Mouse (Mus musculus) lung, postnatal 0 days (tissue): ENCODE measurements around the gene Rpusd2. TPM values are rescaled to one million over a fixed set of nuclear protein-coding genes. Genes with fewer than 3 reads are reported as not detected.

Experiments
- ATAC-seq: fragments of 200-750 bp; cut with Nextera tagmentation; 2 replicates; pipeline ENCODE4 v1.8.0; 2017; ENCODE audit warnings: moderate library complexity
- DNase-seq: peaks from one replicate; pipeline ENCODE4 v3.0.0-alpha.2; 2016; ENCODE audit warnings: low spot score
- H3K27ac ChIP-seq: fragments of 300-500 bp; sonication (generic); 2 replicates; pipeline ENCODE4 v1.5.1; 2014; ENCODE audit warnings: antibody characterized with exemption, mild to moderate bottlenecking, low read length, mixed read lengths
- H3K27me3 ChIP-seq: fragments of 300-500 bp; sonication (generic); replicated peaks from 2 replicates; pipeline ENCODE4 v1.6.1; 2014; ENCODE audit warnings: low read length, mixed read lengths; ENCODE audit not compliant: insufficient read depth
- H3K36me3 ChIP-seq: fragments of 300-500 bp; sonication (generic); 2 replicates; pipeline ENCODE4 v1.6.1; 2014; ENCODE audit warnings: low read length, mixed read lengths; ENCODE audit not compliant: insufficient read depth
- H3K4me1 ChIP-seq: fragments of 300-500 bp; sonication (generic); 2 replicates; pipeline ENCODE4 v1.6.1; 2014; ENCODE audit warnings: antibody characterized with exemption, low read depth, low read length, mixed read lengths; ENCODE audit not compliant: insufficient read depth
- H3K4me2 ChIP-seq: fragments of 300-500 bp; sonication (generic); replicated peaks from 2 replicates; pipeline ENCODE4 v1.6.1; 2014; ENCODE audit warnings: low read depth, mild to moderate bottlenecking, low read length, moderate library complexity, mixed read lengths
- H3K4me3 ChIP-seq: fragments of 300-500 bp; sonication (generic); 2 replicates; pipeline ENCODE4 v1.5.1; 2014; ENCODE audit warnings: low read depth, low read length
- H3K9ac ChIP-seq: fragments of 300-500 bp; sonication (generic); replicated peaks from 2 replicates; pipeline ENCODE4 v1.6.1; 2014; ENCODE audit warnings: low read depth, mild to moderate bottlenecking
- H3K9me3 ChIP-seq: fragments of 300-500 bp; sonication (generic); 2 replicates; pipeline ENCODE4 v1.6.1; 2016; ENCODE audit warnings: low read length, mixed read lengths
- CTCF ChIP-seq: IDR thresholded peaks from 2 replicates; pipeline ENCODE4 v1.5.1; 2016; ENCODE audit warnings: antibody characterized with exemption, mild to moderate bottlenecking
- EP300 ChIP-seq: IDR thresholded peaks from 2 replicates; pipeline ENCODE4 v1.6.1; 2016; ENCODE audit warnings: antibody characterized with exemption, mild to moderate bottlenecking, control low read depth
- WGBS: fragments of 180-500 bp; shearing (Covaris S2); extraction: QIAGEN DNeasy Blood & Tissue Kit; methylation state at CpG from one replicate; pipeline ENCODE4 v1.1.7; 2014; 5-methylcytosine and 5-hydroxymethylcytosine counted together
- polyA plus RNA-seq: library from polyadenylated mRNA; unstranded; fragments of >200 nt; fragmentation: Nextera tagmentation; extraction: Ambion mirVana; gene quantifications from 2 replicates; pipeline ENCODE4 v1.2.1, GENCODE M21; 2015

Gene Rpusd2
- polyA plus RNA-seq, 1 experiment from 2014 or later = 1.3 TPM

DNA sequence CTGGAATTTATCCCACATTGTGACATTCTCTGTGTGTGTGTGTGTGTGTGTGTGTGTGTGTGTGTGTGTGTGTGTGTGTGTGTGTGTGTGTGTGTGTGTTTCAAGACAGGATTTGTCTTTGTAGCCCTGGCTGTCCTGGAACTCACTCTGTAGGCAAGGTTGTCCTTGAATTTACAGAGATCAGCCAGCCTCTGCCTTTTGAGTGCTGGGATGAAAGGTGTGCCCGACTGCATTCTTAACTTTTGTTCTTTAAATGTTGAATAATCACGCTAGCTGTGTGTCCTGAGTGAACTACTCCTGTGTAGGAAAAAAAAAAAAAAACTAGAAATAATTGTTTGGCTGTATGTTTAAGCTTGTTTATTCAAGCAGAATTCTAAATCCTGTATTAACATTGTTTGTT, 51.6 kb downstream of the Rpusd2 start:
- H3K4me2 ChIP-seq = no peak overlapping the region
- no peaks in the 10 kb centered on the region for H3K27me3 ChIP-seq
- H3K4me1 ChIP-seq = no peaks in the 10 kb centered on the region
- H3K36me3 ChIP-seq = no peaks in the 10 kb centered on the region
- H3K9ac ChIP-seq = no peak overlapping the region
- 84% methylated on average over 2 of the region's 2 CpGs for WGBS
- TF ChIP-seq CTCF (no peak), EP300 (no peak)
- H3K9me3 ChIP-seq = no peaks in the 10 kb centered on the region
- no peak overlapping the region for H3K27ac ChIP-seq
- H3K4me3 ChIP-seq = no peak overlapping the region
- DNase-seq = no peak
- ATAC-seq = no peak

Other genes with a start within 250 kb of the Rpusd2 start
- gene Knstrn, start 220.8 kb upstream of the Rpusd2 start, polyA plus RNA-seq = 4.9 and 9.0 TPM in 2 replicates
- 46.5 and 53.2 TPM in 2 replicates for gene Ivd, start 172.8 kb upstream of the Rpusd2 start, polyA plus RNA-seq
- 5.1 and 5.4 TPM in 2 replicates for gene Bahd1, start 134.4 kb upstream of the Rpusd2 start, polyA plus RNA-seq
- gene Chst14, start 108.3 kb upstream of the Rpusd2 start, polyA plus RNA-seq = 20.8 and 22.0 TPM in 2 replicates
- 23.2 and 25.3 TPM in 2 replicates for gene Ccdc32, start 5.4 kb upstream of the Rpusd2 start, polyA plus RNA-seq
- gene Knl1, start 12.3 kb downstream of the Rpusd2 start, polyA plus RNA-seq = 3.0 and 4.4 TPM in 2 replicates
- gene Rad51, start 78.0 kb downstream of the Rpusd2 start, polyA plus RNA-seq = 4.2 and 5.1 TPM in 2 replicates
- gene Rmdn3, start 122.2 kb downstream of the Rpusd2 start, polyA plus RNA-seq = 28.2 and 28.4 TPM in 2 replicates
- gene Gchfr, start 133.0 kb downstream of the Rpusd2 start, polyA plus RNA-seq = 13.9 and 14.2 TPM in 2 replicates
- 0.12 and 0.13 TPM in 2 replicates for gene Gm14137, start 139.7 kb downstream of the Rpusd2 start, polyA plus RNA-seq
- 32.0 TPM in 2 replicates for gene Zfyve19, start 173.8 kb downstream of the Rpusd2 start, polyA plus RNA-seq
- 11.8 and 13.2 TPM in 2 replicates for gene Dnajc17, start 174.0 kb downstream of the Rpusd2 start, polyA plus RNA-seq
- gene Ppp1r14d, start 195.1 kb downstream of the Rpusd2 start, polyA plus RNA-seq = 2.1 and 2.2 TPM in 2 replicates
- gene Spint1, start 202.6 kb downstream of the Rpusd2 start, polyA plus RNA-seq = 53.7 and 54.8 TPM in 2 replicates
- 3.0 and 3.1 TPM in 2 replicates for gene Rhov, start 236.5 kb downstream of the Rpusd2 start, polyA plus RNA-seq